Mouse (Mus musculus): Measurements from ENCODE around the gene Lhx2. TPM values are rescaled to one million over a fixed set of nuclear protein-coding genes. Genes with fewer than 3 reads are reported as not detected.
A peak's percentile ranks its signal among the peaks of the same experiment; 100 is the strongest.

Gene Lhx2
- total and polyA plus RNA-seq, 2 experiments from 2014 or later, result not detected

DNA sequence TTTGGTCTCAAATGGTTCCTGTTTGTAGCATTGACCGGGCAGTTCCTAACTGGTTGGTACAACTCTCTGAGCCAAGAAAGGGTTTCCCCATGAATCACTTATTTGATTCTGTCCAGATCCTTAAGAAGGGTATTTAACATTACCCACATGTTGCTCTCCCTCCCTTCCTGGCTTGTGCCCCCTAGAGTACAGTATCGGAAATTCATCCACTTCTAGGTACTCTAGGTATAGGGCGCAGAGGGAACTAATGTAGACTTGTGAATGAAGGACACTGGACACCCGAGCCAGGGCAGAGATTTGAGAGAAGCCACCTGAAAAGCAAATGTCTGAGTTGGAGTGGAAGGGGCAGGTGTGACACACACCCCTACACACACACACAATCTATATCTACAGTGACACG is 39.3 kb downstream of the Lhx2 start:
- Histone ChIP-seq H3K27ac (ENCODE audit: low read depth) (no peak overlapping the region), H3K4me3 (ENCODE audit: low read depth, low read length) (no peak overlapping the region), H3K36me3 (replicated peaks; ENCODE audit: control insufficient read depth, insufficient read depth, low read length) (no peaks in the 10 kb centered on the region), H3K9ac (replicated peaks; ENCODE audit: low read depth, low read length) (no peak overlapping the region), H3K27me3 (ENCODE audit: control insufficient read depth, insufficient read depth, low read length) (peaks cover 69% of the 10 kb centered on the region), H3K4me2 (ENCODE audit: low read depth, low read length) (no peak overlapping the region), H3K9me3 (replicated peaks; ENCODE audit: control insufficient read depth, low read length) (no peaks in the 10 kb centered on the region), H3K4me1 (ENCODE audit: control insufficient read depth, insufficient read depth) (no peaks in the 10 kb centered on the region)
- DNase-seq (ENCODE audit: low spot score) (no peak), ATAC-seq (ENCODE audit: insufficient read depth, low read depth) (no peak)
- WGBS, result 23% methylated on average over 5 of the region's 5 CpGs
- TF ChIP-seq CTCF (IDR thresholded peaks at IDR 0.05; ENCODE audit: low read depth) (peak; percentile 48), EP300 (IDR thresholded peaks at IDR 0.05; ENCODE audit: low read depth) (no peak)

DNA sequence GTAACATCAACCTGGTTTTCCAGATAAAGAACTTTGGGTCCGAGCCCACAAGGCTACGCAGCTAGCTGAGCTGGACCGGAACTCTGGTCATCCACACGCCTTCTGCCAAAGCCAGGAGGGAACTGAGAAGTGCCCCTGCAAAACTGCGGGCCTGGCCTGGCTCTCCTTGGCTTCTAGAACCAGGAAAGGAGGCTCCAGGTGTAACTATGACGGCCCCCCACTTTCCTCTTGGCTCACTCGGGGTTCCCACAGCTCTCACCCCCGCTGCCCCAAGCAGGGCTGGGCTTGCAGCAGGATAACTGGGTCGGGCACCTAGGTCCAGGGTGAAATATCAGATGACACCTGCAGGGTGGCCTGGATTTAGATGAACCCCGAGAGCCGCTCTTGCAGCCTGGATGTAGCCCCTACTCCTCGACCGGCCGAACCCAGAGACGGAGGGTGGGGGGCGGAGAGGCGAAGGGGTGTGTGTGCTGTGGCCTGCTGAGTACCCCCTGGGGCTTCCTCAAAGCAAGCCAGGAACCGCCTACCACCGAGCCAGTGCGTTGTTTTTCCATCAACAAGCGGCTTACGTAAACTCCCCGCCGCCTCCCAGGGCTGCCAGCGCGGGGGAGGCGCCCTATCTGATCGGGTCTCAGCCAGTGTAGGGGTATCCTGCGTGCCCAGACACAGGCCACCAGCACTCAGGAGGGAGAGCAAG is 39.9 kb downstream of the Lhx2 start:
- Histone ChIP-seq H3K27ac (ENCODE audit: low read depth) (no peak overlapping the region), H3K4me2 (ENCODE audit: low read depth, low read length) (peak overlapping the region; percentile 36), H3K9me3 (replicated peaks; ENCODE audit: control insufficient read depth, low read length) (no peaks in the 10 kb centered on the region), H3K27me3 (ENCODE audit: control insufficient read depth, insufficient read depth, low read length) (peaks cover 62% of the 10 kb centered on the region), H3K36me3 (replicated peaks; ENCODE audit: control insufficient read depth, insufficient read depth, low read length) (no peaks in the 10 kb centered on the region), H3K4me1 (ENCODE audit: control insufficient read depth, insufficient read depth) (no peaks in the 10 kb centered on the region), H3K4me3 (ENCODE audit: low read depth, low read length) (peak overlapping the region; percentile 22), H3K9ac (replicated peaks; ENCODE audit: low read depth, low read length) (no peak overlapping the region)
- no peak for TF ChIP-seq CTCF (IDR thresholded peaks at IDR 0.05; ENCODE audit: low read depth)
- TF ChIP-seq EP300 (IDR thresholded peaks at IDR 0.05; ENCODE audit: low read depth), result no peak
- WGBS, result 5% methylated on average over 29 of the region's 29 CpGs
- DNase-seq (ENCODE audit: low spot score), result no peak
- no peak for ATAC-seq (ENCODE audit: insufficient read depth, low read depth)

DNA sequence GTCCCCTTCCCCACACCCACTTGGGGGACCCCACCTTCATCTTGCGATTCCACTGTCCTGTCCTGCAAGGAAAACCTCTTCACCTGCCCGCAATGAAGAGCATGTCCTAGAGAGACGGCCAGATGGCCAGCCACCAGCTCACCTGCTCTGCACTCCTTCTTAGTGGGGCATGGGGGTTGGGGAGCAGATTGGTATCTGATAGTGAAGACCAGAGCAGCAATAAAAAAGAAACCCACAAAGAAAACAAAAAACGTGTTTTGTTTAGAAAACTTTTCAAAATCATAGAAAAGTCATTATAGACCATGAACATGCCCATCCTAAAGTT is 40.4 kb downstream of the Lhx2 start:
- Histone ChIP-seq H3K9ac (replicated peaks; ENCODE audit: low read depth, low read length) (no peak overlapping the region), H3K4me3 (ENCODE audit: low read depth, low read length) (peak overlapping the region; percentile 22), H3K4me2 (ENCODE audit: low read depth, low read length) (peak overlapping the region; percentile 36), H3K27me3 (ENCODE audit: control insufficient read depth, insufficient read depth, low read length) (peaks cover 58% of the 10 kb centered on the region), H3K36me3 (replicated peaks; ENCODE audit: control insufficient read depth, insufficient read depth, low read length) (no peaks in the 10 kb centered on the region), H3K9me3 (replicated peaks; ENCODE audit: control insufficient read depth, low read length) (no peaks in the 10 kb centered on the region), H3K27ac (ENCODE audit: low read depth) (no peak overlapping the region), H3K4me1 (ENCODE audit: control insufficient read depth, insufficient read depth) (no peaks in the 10 kb centered on the region)
- WGBS, result 6% methylated on average over 4 of the region's 4 CpGs
- no peak for TF ChIP-seq EP300 (IDR thresholded peaks at IDR 0.05; ENCODE audit: low read depth)
- ATAC-seq (ENCODE audit: insufficient read depth, low read depth), result no peak
- no peak for DNase-seq (ENCODE audit: low spot score)

DNA sequence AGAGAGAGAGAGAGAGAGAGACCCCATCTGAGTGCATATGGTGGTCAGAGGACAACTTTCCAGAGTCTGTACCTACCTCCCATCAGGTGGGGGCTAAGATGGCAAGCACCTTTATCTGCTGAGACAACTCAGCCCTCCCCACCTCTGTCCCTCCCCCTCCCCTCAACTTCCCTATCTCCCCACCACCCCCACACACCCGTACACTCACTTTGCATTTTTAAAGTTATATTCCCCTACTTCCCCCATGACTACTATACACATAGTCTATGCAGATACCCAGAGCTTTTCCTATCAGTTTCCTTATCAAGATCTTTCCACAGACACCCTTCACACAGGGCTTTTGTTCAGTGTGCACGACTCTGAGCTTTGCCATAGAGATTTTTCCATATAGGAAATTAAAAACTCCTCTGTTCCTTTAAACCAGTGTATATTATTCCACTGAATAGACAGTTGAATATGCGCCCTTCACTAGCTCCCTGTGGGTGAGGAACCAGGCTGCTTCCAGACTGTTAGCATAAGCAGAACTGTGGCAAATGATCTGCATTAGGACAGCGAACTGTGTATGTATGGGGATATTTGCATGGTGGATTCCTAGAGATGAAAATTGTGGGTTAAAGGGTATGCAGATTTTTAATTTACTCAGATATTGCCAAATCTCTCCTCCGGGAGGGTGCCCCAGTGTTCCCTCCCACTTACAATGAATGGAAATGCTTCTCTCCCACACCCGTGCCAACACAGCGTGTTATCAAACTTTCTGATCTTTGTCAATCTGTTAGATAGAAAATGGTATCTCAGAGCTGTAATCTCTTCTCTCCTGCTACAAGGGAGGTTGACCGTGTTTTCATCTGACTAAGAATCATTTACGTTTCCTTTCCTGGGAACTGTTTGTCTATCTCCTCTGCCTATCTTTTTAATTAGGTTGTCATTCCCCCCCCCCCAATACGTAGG is 41.3 kb downstream of the Lhx2 start:
- Histone ChIP-seq H3K4me3 (ENCODE audit: low read depth, low read length) (no peak overlapping the region), H3K27ac (ENCODE audit: low read depth) (no peak overlapping the region), H3K36me3 (replicated peaks; ENCODE audit: control insufficient read depth, insufficient read depth, low read length) (no peaks in the 10 kb centered on the region), H3K9me3 (replicated peaks; ENCODE audit: control insufficient read depth, low read length) (no peaks in the 10 kb centered on the region), H3K9ac (replicated peaks; ENCODE audit: low read depth, low read length) (no peak overlapping the region), H3K27me3 (ENCODE audit: control insufficient read depth, insufficient read depth, low read length) (peaks cover 50% of the 10 kb centered on the region), H3K4me2 (ENCODE audit: low read depth, low read length) (no peak overlapping the region), H3K4me1 (ENCODE audit: control insufficient read depth, insufficient read depth) (no peaks in the 10 kb centered on the region)
- WGBS, result 25% methylated on average over 10 of the region's 10 CpGs
- no peak for TF ChIP-seq CTCF (IDR thresholded peaks at IDR 0.05; ENCODE audit: low read depth)
- DNase-seq (ENCODE audit: low spot score) (no peak), ATAC-seq (ENCODE audit: insufficient read depth, low read depth) (no peak)

DNA sequence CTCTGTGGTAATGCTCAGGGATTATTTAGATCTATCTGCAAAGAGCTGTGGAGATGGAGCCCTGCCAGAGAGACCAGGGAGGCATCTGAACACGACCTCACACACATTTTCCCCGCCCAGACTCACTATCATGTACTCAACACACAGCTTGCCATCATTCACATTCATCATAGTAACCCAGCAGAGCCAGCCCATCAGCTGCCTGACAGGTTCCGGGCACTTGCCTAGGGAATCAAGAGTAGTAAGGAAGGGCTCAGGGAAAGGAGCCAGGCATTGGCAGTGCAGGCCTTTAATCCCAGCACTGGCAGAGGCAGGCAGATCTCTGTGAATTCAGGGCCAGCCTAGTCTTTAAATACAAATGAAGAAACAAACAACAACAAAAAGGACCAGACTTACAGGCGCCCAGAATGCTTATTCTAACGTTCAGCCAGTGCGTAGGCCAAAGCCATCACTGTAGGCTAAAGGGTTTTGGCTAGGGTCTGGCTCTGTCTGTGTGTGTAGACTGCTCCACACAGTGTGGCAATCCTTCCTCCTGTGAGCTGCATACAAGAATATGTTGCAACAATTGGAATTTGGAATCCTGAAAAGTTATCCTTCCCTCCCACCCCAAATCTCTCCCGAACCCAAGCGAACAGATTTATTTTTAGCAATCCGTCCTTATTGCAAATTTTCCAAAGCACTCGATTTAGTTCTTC is 48.6 kb downstream of the Lhx2 start:
- no peak for DNase-seq (ENCODE audit: low spot score)
- Histone ChIP-seq H3K4me3 (ENCODE audit: low read depth, low read length) (no peak overlapping the region), H3K36me3 (replicated peaks; ENCODE audit: control insufficient read depth, insufficient read depth, low read length) (no peaks in the 10 kb centered on the region), H3K4me2 (ENCODE audit: low read depth, low read length) (no peak overlapping the region), H3K9me3 (replicated peaks; ENCODE audit: control insufficient read depth, low read length) (no peaks in the 10 kb centered on the region), H3K27me3 (ENCODE audit: control insufficient read depth, insufficient read depth, low read length) (no peaks in the 10 kb centered on the region), H3K9ac (replicated peaks; ENCODE audit: low read depth, low read length) (no peak overlapping the region), H3K4me1 (ENCODE audit: control insufficient read depth, insufficient read depth) (no peaks in the 10 kb centered on the region), H3K27ac (ENCODE audit: low read depth) (no peak overlapping the region)
- TF ChIP-seq EP300 (IDR thresholded peaks at IDR 0.05; ENCODE audit: low read depth), result no peak
- WGBS, result 59% methylated on average over 10 of the region's 10 CpGs
- ATAC-seq (ENCODE audit: insufficient read depth, low read depth), result no peak

All from heart, postnatal 0 days (tissue).